Mouse (Mus musculus) hindbrain, embryonic 15.5 days (tissue): ENCODE results near the gene Tcf20. TPM values are rescaled to one million over a fixed set of nuclear protein-coding genes. Genes with fewer than 3 reads are reported as not detected.
A peak's percentile ranks its signal among the peaks of the same experiment; 100 is the strongest.

Source experiments
- ATAC-seq: fragments of 200-750 bp; cut with Nextera tagmentation; 2 replicates; pipeline ENCODE4 v1.8.0; 2017; ENCODE audit warnings: low read depth, moderate number of reproducible peaks, moderate TSS enrichment; ENCODE audit not compliant: low FRiP score
- H3K27ac ChIP-seq: fragments of 300-500 bp; sonication (generic); replicated peaks from 2 replicates; pipeline ENCODE4 v1.5.1; 2015; ENCODE audit warnings: mild to moderate bottlenecking, inconsistent platforms
- H3K27me3 ChIP-seq: fragments of 300-500 bp; sonication (generic); 2 replicates; pipeline ENCODE4 v1.6.1; 2015; ENCODE audit warnings: control low read depth, inconsistent platforms
- H3K36me3 ChIP-seq: fragments of 300-500 bp; sonication (generic); 2 replicates; pipeline ENCODE4 v1.6.1; 2015; ENCODE audit warnings: control low read depth, inconsistent platforms
- H3K4me1 ChIP-seq: fragments of 300-500 bp; sonication (generic); replicated peaks from 2 replicates; pipeline ENCODE4 v1.6.1; 2015; ENCODE audit warnings: control low read depth, inconsistent platforms
- H3K4me2 ChIP-seq: fragments of 300-500 bp; sonication (generic); 2 replicates; pipeline ENCODE4 v1.6.1; 2015; ENCODE audit warnings: moderate library complexity, mild to moderate bottlenecking, inconsistent platforms
- H3K4me3 ChIP-seq: fragments of 300-500 bp; sonication (generic); 2 replicates; pipeline ENCODE4 v1.5.1; 2015; ENCODE audit warnings: mild to moderate bottlenecking, inconsistent platforms
- H3K9ac ChIP-seq: fragments of 300-500 bp; sonication (generic); 2 replicates; pipeline ENCODE4 v1.6.1; 2015; ENCODE audit warnings: inconsistent platforms
- H3K9me3 ChIP-seq: fragments of 300-500 bp; sonication (generic); 2 replicates; pipeline ENCODE4 v1.6.1; 2016; ENCODE audit warnings: control low read depth, inconsistent platforms
- WGBS: fragments of 180-500 bp; shearing (Covaris S2); methylation state at CpG from one replicate; pipeline ENCODE4 v1.1.7; 2015; 5-methylcytosine and 5-hydroxymethylcytosine counted together
- polyA plus RNA-seq: library from polyadenylated mRNA; unstranded; fragments of >200 nt; fragmentation: Nextera tagmentation; extraction: Ambion mirVana; gene quantifications from 2 replicates; pipeline ENCODE4 v1.2.1, GENCODE M21; 2015

The Tcf20 gene
- polyA plus RNA-seq, 1 experiment from 2014 or later = 10.4 TPM

DNA sequence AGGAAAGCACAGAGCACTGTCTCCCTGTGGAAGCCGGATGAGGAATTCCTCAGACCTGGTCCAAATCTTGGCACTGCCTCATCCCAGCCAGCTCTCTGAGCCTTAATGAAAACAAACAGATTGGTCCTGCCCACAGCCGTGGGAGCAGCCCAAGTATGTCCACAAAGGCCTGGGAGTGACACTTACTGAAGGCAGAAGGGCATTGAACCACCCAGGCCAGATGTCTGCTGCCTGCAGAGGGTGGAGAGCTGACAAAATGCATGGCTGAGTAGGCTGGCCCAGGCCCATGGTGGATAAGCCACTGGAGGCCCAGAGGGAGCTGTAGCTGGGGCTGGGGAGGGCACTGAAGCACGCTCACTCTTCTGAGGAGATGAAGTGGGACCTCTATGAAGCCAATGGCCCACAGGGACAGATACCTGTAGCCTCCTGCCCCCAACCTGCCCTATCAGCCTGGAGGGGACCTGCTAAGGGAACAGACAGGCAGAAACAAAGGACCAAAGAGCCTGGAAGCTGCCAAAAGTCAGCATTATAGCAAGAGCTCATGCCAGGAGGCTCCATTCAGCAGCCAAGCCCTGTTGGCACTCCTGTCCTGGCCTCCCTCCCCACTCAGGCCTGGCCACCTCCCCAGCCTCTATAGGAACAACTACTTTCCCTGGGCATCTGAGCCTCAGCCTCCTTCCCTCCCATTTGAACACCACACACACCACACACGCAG, 54.6 kb downstream of the Tcf20 start:
- H3K9ac ChIP-seq = no peak overlapping the region
- peaks cover 88% of the 10 kb centered on the region for H3K4me1 ChIP-seq
- peak; percentile 53 for ATAC-seq

GRCm38 (mm10) chr15:82931436-82931835, 56.2 kb downstream of the Tcf20 start:
- ATAC-seq = no peak
- H3K9ac ChIP-seq = no peak overlapping the region; the same call in 1 of the 2 replicates
- H3K36me3 ChIP-seq = no peaks in the 10 kb centered on the region
- H3K9me3 ChIP-seq = no peaks in the 10 kb centered on the region
- no peak overlapping the region for H3K27ac ChIP-seq
- no peak overlapping the region for H3K4me2 ChIP-seq
- H3K4me3 ChIP-seq = no peak overlapping the region
- WGBS = 83% methylated on average over 5 of the region's 5 CpGs
- peaks cover 88% of the 10 kb centered on the region for H3K4me1 ChIP-seq
- H3K27me3 ChIP-seq = no peaks in the 10 kb centered on the region

More for the DNA sequence above, 54.6 kb downstream of the Tcf20 start:
- Histone ChIP-seq H3K4me2 (no peak overlapping the region), H3K36me3 (no peaks in the 10 kb centered on the region), H3K27ac (peak overlapping the region; percentile 42), H3K9me3 (no peaks in the 10 kb centered on the region), H3K27me3 (no peaks in the 10 kb centered on the region), H3K4me3 (no peak overlapping the region)
- WGBS = 32% methylated on average over 4 of the region's 4 CpGs

DNA sequence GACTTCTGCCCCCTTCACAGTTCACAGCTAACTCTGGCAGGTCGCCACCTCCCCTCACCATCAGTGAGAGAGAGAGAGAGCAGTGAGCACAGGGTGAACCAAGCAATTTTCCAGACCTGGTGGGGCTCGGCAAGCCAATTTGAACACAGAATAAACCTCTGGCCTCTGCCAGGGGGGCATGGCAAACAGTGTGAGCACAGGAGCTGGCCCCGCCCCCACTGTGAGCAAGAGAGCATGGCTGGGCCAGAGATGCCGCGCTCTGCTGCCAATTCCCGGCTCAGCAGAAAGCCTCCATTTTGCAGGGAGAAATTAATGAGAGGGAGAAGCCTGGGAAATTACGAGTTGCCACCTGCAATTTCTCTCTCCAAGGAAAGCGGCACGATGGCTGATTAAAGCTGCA, 58.1 kb downstream of the Tcf20 start:
- Histone ChIP-seq H3K9me3 (no peaks in the 10 kb centered on the region), H3K4me2 (peak overlapping the region; percentile 18), H3K27ac (peak overlapping the region; percentile 77), H3K27me3 (no peaks in the 10 kb centered on the region), H3K36me3 (no peaks in the 10 kb centered on the region), H3K4me3 (no peak overlapping the region), H3K9ac (no peak overlapping the region), H3K4me1 (peaks cover 88% of the 10 kb centered on the region)
- 20% methylated on average over 9 of the region's 9 CpGs for WGBS
- no peak for ATAC-seq

- Histone ChIP-seq H3K4me1 (peaks cover 90% of the 10 kb centered on the region), H3K36me3 (no peaks in the 10 kb centered on the region), H3K9me3 (no peaks in the 10 kb centered on the region), H3K4me2 (no peak overlapping the region), H3K4me3 (no peak overlapping the region), H3K9ac (no peak overlapping the region), H3K27ac (peak overlapping the region; percentile 77; the same call in 1 of the 2 replicates), H3K27me3 (no peaks in the 10 kb centered on the region)
- 69% methylated on average over 8 of the region's 8 CpGs for WGBS
- ATAC-seq = no peak
Measured at GRCm38 (mm10) chr15:82928844-82929243, 58.8 kb downstream of the Tcf20 start.

- no peak overlapping the region for H3K4me3 ChIP-seq
- 11% methylated on average over 6 of the region's 6 CpGs for WGBS
- H3K9me3 ChIP-seq = no peaks in the 10 kb centered on the region
- no peak overlapping the region for H3K4me2 ChIP-seq
- no peak for ATAC-seq
- H3K36me3 ChIP-seq = no peaks in the 10 kb centered on the region
- no peak overlapping the region for H3K27ac ChIP-seq
- no peak overlapping the region for H3K9ac ChIP-seq
- H3K27me3 ChIP-seq = no peaks in the 10 kb centered on the region
- peaks cover 90% of the 10 kb centered on the region for H3K4me1 ChIP-seq
Measured at GRCm38 (mm10) chr15:82928023-82928422, 59.6 kb downstream of the Tcf20 start.

DNA sequence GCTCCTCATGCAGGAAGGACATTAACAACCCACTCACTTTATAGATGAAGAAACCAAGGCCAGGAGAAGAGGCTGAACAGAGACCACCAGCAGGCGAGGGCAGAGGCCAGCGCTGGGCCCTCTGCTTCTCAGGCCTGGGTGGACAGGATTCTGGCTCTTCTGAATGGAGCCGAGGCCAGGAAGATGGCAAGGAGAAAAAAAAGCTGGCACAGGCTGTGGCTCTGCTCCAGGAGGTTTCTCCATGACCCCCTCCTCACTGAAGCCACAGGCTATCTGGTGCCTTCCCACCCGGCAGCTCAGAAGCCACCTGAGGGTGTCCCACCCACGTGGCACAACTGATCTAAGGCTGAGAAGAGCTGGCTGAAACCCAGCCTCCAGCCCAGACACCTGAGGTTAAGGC, 60.6 kb downstream of the Tcf20 start:
- Histone ChIP-seq H3K27ac (no peak overlapping the region), H3K4me1 (peaks cover 92% of the 10 kb centered on the region), H3K9ac (no peak overlapping the region), H3K4me2 (no peak overlapping the region), H3K27me3 (no peaks in the 10 kb centered on the region), H3K9me3 (no peaks in the 10 kb centered on the region), H3K4me3 (no peak overlapping the region), H3K36me3 (no peaks in the 10 kb centered on the region)
- no peak for ATAC-seq
- 68% methylated on average over 5 of the region's 5 CpGs for WGBS

DNA sequence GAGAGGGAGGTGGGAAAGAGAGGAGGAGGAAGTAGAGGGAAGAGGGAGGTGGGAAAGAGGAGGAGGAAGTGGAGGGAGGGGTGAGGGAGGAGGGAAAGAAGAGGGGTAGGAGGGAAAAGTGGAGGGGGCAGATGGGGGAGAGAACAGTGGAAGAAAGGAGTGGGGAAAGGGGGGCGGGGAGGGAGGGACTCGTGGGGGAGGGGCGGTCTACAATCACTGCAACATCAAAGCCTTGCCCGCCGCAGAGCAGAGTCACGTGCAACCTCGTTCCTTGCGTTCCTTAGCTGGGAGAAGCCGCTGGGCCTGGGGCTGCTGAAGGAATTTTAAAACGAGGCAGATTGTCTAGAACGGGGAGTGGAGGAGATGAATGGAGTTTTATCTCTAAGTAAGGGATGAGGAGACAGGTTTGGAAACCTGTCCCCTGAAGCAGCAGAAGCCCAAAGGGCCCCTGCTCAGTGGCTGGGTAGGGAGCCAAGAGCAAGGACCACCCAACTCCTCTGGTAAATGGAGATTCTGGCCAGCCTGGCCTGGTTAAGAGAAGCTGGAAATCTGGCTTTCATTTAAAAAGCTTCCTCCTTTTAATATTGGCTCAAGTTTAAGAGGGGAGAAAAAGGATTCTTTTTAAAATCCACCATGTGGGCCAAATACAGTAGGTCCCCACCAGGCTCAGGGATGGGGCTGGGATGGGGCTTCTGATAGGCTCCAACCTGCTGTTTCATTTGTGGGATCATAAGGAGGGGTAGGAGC, 62.8 kb downstream of the Tcf20 start:
- peak overlapping the region; percentile 36 for H3K4me2 ChIP-seq
- peak overlapping the region; percentile 12; the same call in 1 of the 2 replicates for H3K9ac ChIP-seq
- WGBS = 0% methylated on average over 11 of the region's 11 CpGs
- H3K27ac ChIP-seq = peak overlapping the region; percentile 77
- ATAC-seq = no peak
- H3K9me3 ChIP-seq = no peaks in the 10 kb centered on the region
- H3K36me3 ChIP-seq = no peaks in the 10 kb centered on the region
- peaks cover 95% of the 10 kb centered on the region for H3K4me1 ChIP-seq
- no peaks in the 10 kb centered on the region for H3K27me3 ChIP-seq
- H3K4me3 ChIP-seq = no peak overlapping the region

DNA sequence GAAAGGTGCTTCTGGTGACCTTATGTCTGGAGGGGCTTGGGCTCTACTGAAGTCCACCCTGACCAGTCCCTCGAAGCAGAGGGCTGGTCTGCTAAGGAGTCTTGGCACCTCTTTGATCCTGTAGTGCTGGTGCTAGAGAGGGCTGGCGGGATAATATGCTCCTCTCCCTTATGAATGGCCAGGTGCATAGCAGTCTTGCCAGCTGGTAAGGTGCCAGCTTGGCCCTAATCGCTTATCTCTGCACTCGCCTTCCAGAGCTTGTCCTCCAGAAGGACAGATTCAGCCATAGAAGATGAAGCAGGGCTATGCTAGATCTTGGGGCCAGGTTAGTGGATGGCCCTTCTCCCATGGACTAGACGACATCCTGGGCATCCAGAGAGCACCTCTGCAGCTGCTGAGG, 64.1 kb downstream of the Tcf20 start:
- Histone ChIP-seq H3K4me2 (no peak overlapping the region), H3K4me1 (peaks cover 87% of the 10 kb centered on the region), H3K4me3 (no peak overlapping the region), H3K27me3 (no peaks in the 10 kb centered on the region), H3K36me3 (no peaks in the 10 kb centered on the region), H3K9me3 (no peaks in the 10 kb centered on the region), H3K27ac (peak overlapping the region; percentile 77), H3K9ac (no peak overlapping the region)
- 42% methylated on average over 5 of the region's 5 CpGs for WGBS
- no peak for ATAC-seq

DNA sequence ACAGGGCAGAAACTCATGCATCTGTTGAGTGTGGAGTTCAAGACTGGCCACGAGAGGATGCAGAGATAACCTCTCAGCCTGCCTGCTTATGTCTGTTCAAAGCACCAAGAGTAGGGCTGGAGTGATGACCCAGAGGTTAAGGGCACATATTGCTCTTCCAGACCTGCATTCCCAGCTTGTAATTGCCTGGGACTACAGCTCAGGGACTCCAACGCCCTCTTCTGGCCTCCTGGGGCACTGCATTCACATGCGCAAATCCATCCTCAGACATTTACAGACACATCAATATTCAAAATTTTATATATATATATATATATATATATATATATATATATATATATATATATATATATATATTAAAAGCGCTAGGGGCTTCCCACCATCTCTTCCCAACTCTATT, 64.9 kb downstream of the Tcf20 start:
- 62% methylated on average over 4 of the region's 4 CpGs for WGBS
- Histone ChIP-seq H3K36me3 (no peaks in the 10 kb centered on the region), H3K9me3 (no peaks in the 10 kb centered on the region), H3K27ac (peak overlapping the region; percentile 71), H3K4me1 (peaks cover 87% of the 10 kb centered on the region), H3K4me3 (no peak overlapping the region), H3K4me2 (no peak overlapping the region), H3K9ac (no peak overlapping the region), H3K27me3 (no peaks in the 10 kb centered on the region)
- ATAC-seq = no peak

- Histone ChIP-seq H3K27me3 (no peaks in the 10 kb centered on the region), H3K4me1 (peaks cover 87% of the 10 kb centered on the region), H3K9me3 (no peaks in the 10 kb centered on the region), H3K9ac (no peak overlapping the region), H3K36me3 (no peaks in the 10 kb centered on the region), H3K4me3 (no peak overlapping the region), H3K27ac (peak overlapping the region; percentile 71), H3K4me2 (peak overlapping the region; percentile 34)
- ATAC-seq = peak; percentile 68
- 15% methylated on average over 12 of the region's 12 CpGs for WGBS
Measured at GRCm38 (mm10) chr15:82922052-82922451, 65.6 kb downstream of the Tcf20 start.

DNA sequence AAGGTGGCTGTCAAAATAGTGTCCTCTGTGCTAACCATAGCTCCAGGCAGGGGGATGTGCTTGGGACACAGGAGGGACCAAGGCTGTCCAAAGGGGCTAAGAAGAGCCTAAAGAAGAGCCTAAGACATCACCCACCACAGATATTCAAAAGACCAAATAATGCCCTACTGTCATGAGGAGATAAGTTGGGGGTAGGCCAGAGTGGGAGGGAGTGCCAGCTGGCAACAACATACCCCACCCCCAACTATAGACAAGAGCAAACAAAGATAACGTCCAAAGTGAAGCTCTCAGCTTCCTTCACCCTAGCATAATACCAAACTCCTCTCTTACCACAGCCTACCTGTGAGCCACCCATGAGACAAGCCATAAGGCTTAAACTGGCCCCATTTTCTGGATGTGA, 66.1 kb downstream of the Tcf20 start:
- 31% methylated on average over 1 of the region's 1 CpGs for WGBS
- no peak overlapping the region for H3K9ac ChIP-seq
- peak overlapping the region; percentile 71 for H3K27ac ChIP-seq
- no peaks in the 10 kb centered on the region for H3K36me3 ChIP-seq
- H3K4me2 ChIP-seq = peak overlapping the region; percentile 34
- no peak overlapping the region for H3K4me3 ChIP-seq
- H3K27me3 ChIP-seq = no peaks in the 10 kb centered on the region
- 0 out of 2 replicates have a peak, but pooled peaks have one; percentile 0 for ATAC-seq
- H3K9me3 ChIP-seq = no peaks in the 10 kb centered on the region
- peaks cover 87% of the 10 kb centered on the region for H3K4me1 ChIP-seq

DNA sequence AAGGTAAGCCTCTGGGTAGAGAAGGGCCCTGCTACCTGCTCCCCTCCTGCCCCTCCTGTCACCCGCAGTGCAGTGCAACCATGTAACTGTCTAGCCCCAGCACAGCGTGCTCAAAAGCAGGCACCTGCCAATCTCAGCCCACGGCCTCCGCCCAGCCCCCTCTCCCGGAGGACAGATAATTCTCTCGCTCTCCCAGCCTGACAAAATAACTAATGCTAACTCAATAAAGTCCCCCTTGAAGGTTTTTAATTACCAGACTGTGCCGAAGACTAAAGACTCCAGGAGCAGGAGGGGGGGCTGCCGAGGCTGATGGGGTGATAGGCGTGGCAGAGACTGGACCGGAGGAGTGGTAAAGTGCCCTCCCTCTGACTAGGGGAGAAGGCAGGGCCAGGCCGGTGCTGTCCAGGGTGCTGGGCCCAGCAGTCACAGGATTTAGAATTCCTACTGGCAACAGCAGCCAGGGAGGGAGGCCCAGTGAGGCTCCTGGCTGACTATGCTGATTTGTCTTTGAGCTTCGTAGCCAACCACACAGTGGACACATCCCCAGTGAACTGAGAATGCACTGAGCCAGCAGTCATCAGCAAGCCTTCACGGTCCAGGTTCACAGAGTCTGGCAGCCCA, 66.7 kb downstream of the Tcf20 start:
- 1% methylated on average over 13 of the region's 13 CpGs for WGBS
- Histone ChIP-seq H3K27me3 (no peaks in the 10 kb centered on the region), H3K4me3 (no peak overlapping the region), H3K4me2 (peak overlapping the region; percentile 34), H3K9ac (no peak overlapping the region), H3K36me3 (no peaks in the 10 kb centered on the region), H3K27ac (peak overlapping the region; percentile 71), H3K9me3 (no peaks in the 10 kb centered on the region), H3K4me1 (peaks cover 87% of the 10 kb centered on the region)
- peak; percentile 20; the same call in 1 of the 2 replicates for ATAC-seq
